Mouse (Mus musculus) midbrain, embryonic 16.5 days (tissue): ENCODE results near the gene Ptgdr2. TPM values are rescaled to one million over a fixed set of nuclear protein-coding genes. Genes with fewer than 3 reads are reported as not detected.

Experiments
- ATAC-seq: fragments of 200-750 bp; cut with Nextera tagmentation; 2 replicates; pipeline ENCODE4 v1.8.0; 2017; ENCODE audit warnings: moderate TSS enrichment
- H3K27ac ChIP-seq: fragments of 300-500 bp; sonication (generic); 2 replicates; pipeline ENCODE4 v1.5.1; 2014; ENCODE audit warnings: mild to moderate bottlenecking, low read length, mixed read lengths
- H3K27me3 ChIP-seq: fragments of 300-500 bp; sonication (generic); 2 replicates; pipeline ENCODE4 v1.6.1; 2014; ENCODE audit warnings: low read depth, low read length, mixed read lengths; ENCODE audit not compliant: control insufficient read depth, insufficient read depth
- H3K36me3 ChIP-seq: fragments of 300-500 bp; sonication (generic); 2 replicates; pipeline ENCODE4 v1.6.1; 2014; ENCODE audit warnings: mild to moderate bottlenecking, low read length, moderate library complexity, mixed read lengths; ENCODE audit not compliant: control insufficient read depth, insufficient read depth
- H3K4me1 ChIP-seq: fragments of 300-500 bp; sonication (generic); 2 replicates; pipeline ENCODE4 v1.6.1; 2014; ENCODE audit warnings: mild to moderate bottlenecking, low read length, mixed read lengths; ENCODE audit not compliant: control insufficient read depth, insufficient read depth
- H3K4me2 ChIP-seq: fragments of 300-500 bp; sonication (generic); 2 replicates; pipeline ENCODE4 v1.6.1; 2014; ENCODE audit warnings: mild to moderate bottlenecking, low read length, mixed read lengths
- H3K4me3 ChIP-seq: fragments of 300-500 bp; sonication (generic); 2 replicates; pipeline ENCODE4 v1.5.1; 2014; ENCODE audit warnings: low read depth, mild to moderate bottlenecking, low read length, moderate library complexity, mixed read lengths
- H3K9ac ChIP-seq: fragments of 300-500 bp; sonication (generic); 2 replicates; pipeline ENCODE4 v1.6.1; 2014; ENCODE audit warnings: low read depth, low read length, mixed read lengths
- H3K9me3 ChIP-seq: fragments of 300-500 bp; sonication (generic); replicated peaks from 2 replicates; pipeline ENCODE4 v1.6.1; 2014; ENCODE audit warnings: mild to moderate bottlenecking, low read length, mixed read lengths; ENCODE audit not compliant: control insufficient read depth, poor library complexity, severe bottlenecking
- WGBS: fragments of 180-500 bp; shearing (Covaris S2); extraction: QIAGEN DNeasy Blood & Tissue Kit; methylation state at CpG from one replicate; pipeline ENCODE4 v1.1.7; 2014; 5-methylcytosine and 5-hydroxymethylcytosine counted together
- polyA plus RNA-seq: library from polyadenylated mRNA; unstranded; fragments of >200 nt; fragmentation: Nextera tagmentation; extraction: Ambion mirVana; gene quantifications from 2 replicates; pipeline ENCODE4 v1.2.1, GENCODE M21; 2015

Ptgdr2 gene
- polyA plus RNA-seq, 1 experiment from 2014 or later, result 0.09 TPM

- no peaks in the 10 kb centered on the region for H3K27me3 ChIP-seq
- H3K27ac ChIP-seq, result no peak overlapping the region
- no peaks in the 10 kb centered on the region for H3K36me3 ChIP-seq
- H3K9me3 ChIP-seq, result no peaks in the 10 kb centered on the region
- no peaks in the 10 kb centered on the region for H3K4me1 ChIP-seq
- no peak overlapping the region for H3K4me2 ChIP-seq
- WGBS, result 56% methylated on average over 4 of the region's 4 CpGs
- H3K9ac ChIP-seq, result no peak overlapping the region
- H3K4me3 ChIP-seq, result no peak overlapping the region
- ATAC-seq, result no peak
Measured at GRCm38 (mm10) chr19:10976318-10976717, 39.4 kb downstream of the Ptgdr2 start.

- Histone ChIP-seq H3K4me2 (peak overlapping the region; percentile 33), H3K36me3 (no peaks in the 10 kb centered on the region), H3K27me3 (no peaks in the 10 kb centered on the region), H3K4me3 (no peak overlapping the region), H3K9me3 (no peaks in the 10 kb centered on the region), H3K4me1 (no peaks in the 10 kb centered on the region), H3K27ac (no peak overlapping the region), H3K9ac (no peak overlapping the region)
- WGBS, result 13% methylated on average over 18 of the region's 18 CpGs
- ATAC-seq, result peak; percentile 64
Measured at GRCm38 (mm10) chr19:10979184-10980168, 42.5 kb downstream of the Ptgdr2 start.

- ATAC-seq, result no peak
- WGBS, result 93% methylated on average over 5 of the region's 5 CpGs
- Histone ChIP-seq H3K27ac (no peak overlapping the region), H3K4me3 (no peak overlapping the region), H3K36me3 (no peaks in the 10 kb centered on the region), H3K27me3 (no peaks in the 10 kb centered on the region), H3K9ac (no peak overlapping the region), H3K9me3 (no peaks in the 10 kb centered on the region), H3K4me2 (no peak overlapping the region), H3K4me1 (no peaks in the 10 kb centered on the region)
Measured at GRCm38 (mm10) chr19:10980210-10980609, 43.2 kb downstream of the Ptgdr2 start.

- Histone ChIP-seq H3K27ac (no peak overlapping the region), H3K4me2 (no peak overlapping the region), H3K36me3 (no peaks in the 10 kb centered on the region), H3K9ac (no peak overlapping the region), H3K4me3 (no peak overlapping the region), H3K27me3 (no peaks in the 10 kb centered on the region), H3K9me3 (no peaks in the 10 kb centered on the region), H3K4me1 (no peaks in the 10 kb centered on the region)
- 27% methylated on average over 14 of the region's 14 CpGs for WGBS
- ATAC-seq, result no peak
Measured at GRCm38 (mm10) chr19:10983146-10983545, 46.2 kb downstream of the Ptgdr2 start.

- Histone ChIP-seq H3K9ac (no peak overlapping the region), H3K4me2 (no peak overlapping the region), H3K9me3 (no peaks in the 10 kb centered on the region), H3K36me3 (no peaks in the 10 kb centered on the region), H3K27me3 (no peaks in the 10 kb centered on the region), H3K4me3 (no peak overlapping the region), H3K27ac (no peak overlapping the region), H3K4me1 (no peaks in the 10 kb centered on the region)
- WGBS, result 85% methylated on average over 13 of the region's 13 CpGs
- ATAC-seq, result no peak
Measured at GRCm38 (mm10) chr19:10984551-10984950, 47.6 kb downstream of the Ptgdr2 start.

GRCm38 (mm10) chr19:10985889-10986288 lies 48.9 kb downstream of the Ptgdr2 start:
- Histone ChIP-seq H3K4me3 (no peak overlapping the region), H3K4me2 (no peak overlapping the region), H3K27ac (no peak overlapping the region), H3K36me3 (no peaks in the 10 kb centered on the region), H3K9ac (no peak overlapping the region), H3K9me3 (no peaks in the 10 kb centered on the region), H3K4me1 (no peaks in the 10 kb centered on the region), H3K27me3 (no peaks in the 10 kb centered on the region)
- 94% methylated on average over 4 of the region's 4 CpGs for WGBS
- no peak for ATAC-seq

GRCm38 (mm10) chr19:10988563-10988962 lies 51.6 kb downstream of the Ptgdr2 start:
- Histone ChIP-seq H3K27me3 (no peaks in the 10 kb centered on the region), H3K9ac (no peak overlapping the region), H3K27ac (no peak overlapping the region), H3K4me1 (no peaks in the 10 kb centered on the region), H3K4me2 (no peak overlapping the region), H3K36me3 (no peaks in the 10 kb centered on the region), H3K9me3 (no peaks in the 10 kb centered on the region), H3K4me3 (no peak overlapping the region)
- WGBS, result 97% methylated on average over 1 of the region's 1 CpGs
- no peak for ATAC-seq

GRCm38 (mm10) chr19:10990751-10991150 lies 53.8 kb downstream of the Ptgdr2 start:
- H3K9me3 ChIP-seq, result no peaks in the 10 kb centered on the region
- 81% methylated on average over 1 of the region's 1 CpGs for WGBS
- no peaks in the 10 kb centered on the region for H3K27me3 ChIP-seq
- no peak overlapping the region for H3K4me2 ChIP-seq
- no peaks in the 10 kb centered on the region for H3K36me3 ChIP-seq
- no peak for ATAC-seq
- H3K4me1 ChIP-seq, result no peaks in the 10 kb centered on the region
- H3K9ac ChIP-seq, result no peak overlapping the region
- H3K4me3 ChIP-seq, result no peak overlapping the region
- H3K27ac ChIP-seq, result no peak overlapping the region

GRCm38 (mm10) chr19:10991911-10992310 lies 55.0 kb downstream of the Ptgdr2 start:
- Histone ChIP-seq H3K4me2 (no peak overlapping the region), H3K9ac (no peak overlapping the region), H3K36me3 (no peaks in the 10 kb centered on the region), H3K4me1 (no peaks in the 10 kb centered on the region), H3K4me3 (no peak overlapping the region), H3K27me3 (no peaks in the 10 kb centered on the region), H3K27ac (no peak overlapping the region), H3K9me3 (no peaks in the 10 kb centered on the region)
- ATAC-seq, result no peak
